Mouse (Mus musculus) lung, postnatal 0 days (tissue): ENCODE data around the gene Rps26. TPM values are rescaled to one million over a fixed set of nuclear protein-coding genes. Genes with fewer than 3 reads are reported as not detected.

Experiments used
- ATAC-seq: fragments of 200-750 bp; cut with Nextera tagmentation; 2 replicates; pipeline ENCODE4 v1.8.0; 2017; ENCODE audit warnings: moderate library complexity
- DNase-seq: peaks from one replicate; pipeline ENCODE4 v3.0.0-alpha.2; 2016; ENCODE audit warnings: low spot score
- H3K27ac ChIP-seq: fragments of 300-500 bp; sonication (generic); 2 replicates; pipeline ENCODE4 v1.5.1; 2014; ENCODE audit warnings: antibody characterized with exemption, mild to moderate bottlenecking, low read length, mixed read lengths
- H3K27me3 ChIP-seq: fragments of 300-500 bp; sonication (generic); replicated peaks from 2 replicates; pipeline ENCODE4 v1.6.1; 2014; ENCODE audit warnings: low read length, mixed read lengths; ENCODE audit not compliant: insufficient read depth
- H3K36me3 ChIP-seq: fragments of 300-500 bp; sonication (generic); 2 replicates; pipeline ENCODE4 v1.6.1; 2014; ENCODE audit warnings: low read length, mixed read lengths; ENCODE audit not compliant: insufficient read depth
- H3K4me1 ChIP-seq: fragments of 300-500 bp; sonication (generic); 2 replicates; pipeline ENCODE4 v1.6.1; 2014; ENCODE audit warnings: antibody characterized with exemption, low read depth, low read length, mixed read lengths; ENCODE audit not compliant: insufficient read depth
- H3K4me2 ChIP-seq: fragments of 300-500 bp; sonication (generic); replicated peaks from 2 replicates; pipeline ENCODE4 v1.6.1; 2014; ENCODE audit warnings: low read depth, mild to moderate bottlenecking, low read length, moderate library complexity, mixed read lengths
- H3K4me3 ChIP-seq: fragments of 300-500 bp; sonication (generic); 2 replicates; pipeline ENCODE4 v1.5.1; 2014; ENCODE audit warnings: low read depth, low read length
- H3K9ac ChIP-seq: fragments of 300-500 bp; sonication (generic); replicated peaks from 2 replicates; pipeline ENCODE4 v1.6.1; 2014; ENCODE audit warnings: low read depth, mild to moderate bottlenecking
- H3K9me3 ChIP-seq: fragments of 300-500 bp; sonication (generic); 2 replicates; pipeline ENCODE4 v1.6.1; 2016; ENCODE audit warnings: low read length, mixed read lengths
- CTCF ChIP-seq: IDR thresholded peaks from 2 replicates; pipeline ENCODE4 v1.5.1; 2016; ENCODE audit warnings: antibody characterized with exemption, mild to moderate bottlenecking
- EP300 ChIP-seq: IDR thresholded peaks from 2 replicates; pipeline ENCODE4 v1.6.1; 2016; ENCODE audit warnings: antibody characterized with exemption, mild to moderate bottlenecking, control low read depth
- WGBS: fragments of 180-500 bp; shearing (Covaris S2); extraction: QIAGEN DNeasy Blood & Tissue Kit; methylation state at CpG from one replicate; pipeline ENCODE4 v1.1.7; 2014; 5-methylcytosine and 5-hydroxymethylcytosine counted together
- polyA plus RNA-seq: library from polyadenylated mRNA; unstranded; fragments of >200 nt; fragmentation: Nextera tagmentation; extraction: Ambion mirVana; gene quantifications from 2 replicates; pipeline ENCODE4 v1.2.1, GENCODE M21; 2015

Gene Rps26
- polyA plus RNA-seq, 1 experiment from 2014 or later: 465 TPM

DNA sequence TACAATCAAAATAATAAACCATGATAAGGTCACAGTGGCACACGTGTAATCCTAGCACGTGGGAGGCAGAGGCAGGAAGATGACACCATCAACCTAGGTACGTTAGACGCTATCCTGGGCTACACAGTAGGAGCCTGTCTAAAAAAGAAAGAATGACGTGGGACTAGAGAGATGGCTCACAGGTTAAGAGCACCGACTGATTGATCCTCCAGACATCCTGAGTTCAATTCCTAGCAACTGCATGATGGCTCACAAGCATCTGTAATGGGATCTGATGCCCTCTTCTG lies 13.4 kb downstream of the Rps26 start:
- whole genome bisulfite sequencing: 33% methylated on average over 6 of the region's 6 CpGs

DNA sequence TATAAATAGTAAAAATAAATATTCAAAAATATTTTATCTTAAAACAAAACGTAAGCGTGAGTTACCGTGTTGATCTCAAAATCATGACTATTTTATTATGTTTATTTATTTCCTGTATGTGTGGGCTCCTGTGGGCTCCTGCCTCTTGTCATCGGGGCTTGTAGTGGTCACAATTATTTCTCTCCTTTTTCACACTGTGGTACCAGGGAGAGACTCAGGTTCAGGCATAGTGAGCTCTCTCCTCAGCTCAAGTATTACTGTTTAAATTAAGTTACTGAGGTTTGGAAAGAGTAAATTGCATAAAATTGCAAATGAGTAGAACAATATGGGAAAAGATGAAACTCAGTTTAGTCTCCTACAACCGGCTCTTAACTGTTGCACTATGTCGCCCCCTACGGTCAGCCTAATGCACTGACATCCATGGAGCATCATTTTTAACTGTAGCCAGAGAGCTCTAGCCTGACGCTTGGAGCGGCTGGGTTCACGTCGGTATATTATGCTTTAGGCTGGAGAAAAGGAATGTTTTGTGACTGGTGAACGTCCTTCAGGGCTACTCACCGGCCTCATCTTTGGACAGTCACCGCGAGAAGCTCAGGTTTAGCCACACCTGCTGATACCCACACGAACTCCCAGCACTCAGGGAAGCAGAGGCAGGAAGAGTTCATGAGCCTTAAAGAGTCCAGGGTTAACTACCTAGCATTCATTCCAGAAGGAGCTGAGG lies 14.0 kb downstream of the Rps26 start:
- TF ChIP-seq EP300: no peak
- TF ChIP-seq CTCF: peak; percentile 90
- no peak overlapping the region for H3K4me3 ChIP-seq
- H3K27ac ChIP-seq: no peak overlapping the region
- H3K4me2 ChIP-seq: no peak overlapping the region
- H3K4me1 ChIP-seq: no peaks in the 10 kb centered on the region
- H3K9me3 ChIP-seq: no peaks in the 10 kb centered on the region
- H3K9ac ChIP-seq: no peak overlapping the region
- 14% methylated on average over 16 of the region's 16 CpGs for WGBS
- peak; percentile 89 for DNase-seq
- ATAC-seq: peak; percentile 72
- H3K27me3 ChIP-seq: no peaks in the 10 kb centered on the region
- no peaks in the 10 kb centered on the region for H3K36me3 ChIP-seq

More for the DNA sequence above, 13.4 kb downstream of the Rps26 start:
- H3K4me3 ChIP-seq: no peak overlapping the region
- no peaks in the 10 kb centered on the region for H3K27me3 ChIP-seq
- no peaks in the 10 kb centered on the region for H3K36me3 ChIP-seq
- no peaks in the 10 kb centered on the region for H3K9me3 ChIP-seq
- H3K9ac ChIP-seq: no peak overlapping the region
- H3K4me1 ChIP-seq: no peaks in the 10 kb centered on the region
- H3K4me2 ChIP-seq: no peak overlapping the region
- H3K27ac ChIP-seq: no peak overlapping the region
- TF ChIP-seq EP300 (no peak), CTCF (no peak)
- ATAC-seq: no peak
- no peak for DNase-seq

DNA sequence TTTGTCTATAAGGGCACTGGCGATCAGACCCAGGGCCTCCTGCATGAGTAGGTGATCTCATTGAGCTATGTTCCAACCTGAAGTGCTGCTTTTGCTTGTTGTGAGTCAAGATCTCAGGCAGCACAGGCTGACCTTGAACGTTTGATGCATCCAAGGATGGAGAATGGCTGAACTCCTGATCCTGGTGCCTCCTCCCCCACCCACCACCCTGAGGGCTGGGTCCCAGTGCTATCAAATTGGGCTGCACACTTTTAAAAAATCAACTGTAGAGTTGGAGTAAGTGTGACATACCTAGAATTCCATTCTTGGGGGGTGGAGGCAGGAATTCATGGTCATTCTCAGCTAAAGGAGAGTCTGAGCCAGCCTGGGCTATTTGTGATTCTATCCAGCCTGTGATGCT lies 20.1 kb downstream of the Rps26 start:
- ATAC-seq: no peak
- no peak overlapping the region for H3K4me3 ChIP-seq
- no peaks in the 10 kb centered on the region for H3K27me3 ChIP-seq
- TF ChIP-seq CTCF: no peak
- TF ChIP-seq EP300: no peak
- no peak overlapping the region for H3K4me2 ChIP-seq
- no peaks in the 10 kb centered on the region for H3K9me3 ChIP-seq
- 21% methylated on average over 2 of the region's 2 CpGs for WGBS
- H3K36me3 ChIP-seq: no peaks in the 10 kb centered on the region
- no peak overlapping the region for H3K9ac ChIP-seq
- DNase-seq: no peak
- H3K27ac ChIP-seq: no peak overlapping the region
- H3K4me1 ChIP-seq: no peaks in the 10 kb centered on the region

DNA sequence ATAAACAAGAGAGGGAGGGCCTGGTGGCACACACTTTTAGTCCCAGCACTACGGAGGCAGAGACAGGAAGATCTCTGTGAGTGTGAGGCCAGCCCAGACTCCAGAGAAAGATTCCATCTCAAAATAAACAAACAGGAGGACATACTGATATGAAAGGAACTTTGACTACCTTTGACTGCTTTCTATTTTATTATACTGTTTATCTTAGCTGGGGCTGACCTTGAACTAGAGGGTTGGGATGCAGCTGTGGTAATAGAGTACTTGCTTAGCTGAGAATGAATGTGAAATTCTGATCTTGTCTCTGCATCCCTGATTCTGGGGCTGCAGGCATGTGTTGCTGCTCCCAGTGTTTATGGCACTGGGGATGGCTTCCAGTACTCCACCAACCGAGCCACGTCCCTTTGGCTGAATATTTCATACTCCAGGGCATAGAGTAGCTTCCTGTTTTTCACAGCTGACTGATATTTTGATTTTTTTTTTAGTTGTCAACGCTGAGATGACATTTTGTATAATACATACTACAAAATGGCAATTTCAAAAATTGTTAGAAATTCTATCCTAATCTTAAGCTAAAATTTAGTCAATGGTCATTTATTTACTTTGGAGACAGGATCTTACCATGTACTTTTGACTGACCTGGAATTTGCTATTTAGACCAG lies 23.9 kb downstream of the Rps26 start:
- DNase-seq (no peak), ATAC-seq (no peak)
- no peaks in the 10 kb centered on the region for H3K4me1 ChIP-seq
- H3K9me3 ChIP-seq: no peaks in the 10 kb centered on the region
- WGBS: 67% methylated on average over 4 of the region's 4 CpGs
- TF ChIP-seq EP300 (no peak), CTCF (no peak)
- no peak overlapping the region for H3K4me2 ChIP-seq
- H3K4me3 ChIP-seq: no peak overlapping the region
- H3K9ac ChIP-seq: no peak overlapping the region
- H3K36me3 ChIP-seq: no peaks in the 10 kb centered on the region
- H3K27me3 ChIP-seq: no peaks in the 10 kb centered on the region
- no peak overlapping the region for H3K27ac ChIP-seq

DNA sequence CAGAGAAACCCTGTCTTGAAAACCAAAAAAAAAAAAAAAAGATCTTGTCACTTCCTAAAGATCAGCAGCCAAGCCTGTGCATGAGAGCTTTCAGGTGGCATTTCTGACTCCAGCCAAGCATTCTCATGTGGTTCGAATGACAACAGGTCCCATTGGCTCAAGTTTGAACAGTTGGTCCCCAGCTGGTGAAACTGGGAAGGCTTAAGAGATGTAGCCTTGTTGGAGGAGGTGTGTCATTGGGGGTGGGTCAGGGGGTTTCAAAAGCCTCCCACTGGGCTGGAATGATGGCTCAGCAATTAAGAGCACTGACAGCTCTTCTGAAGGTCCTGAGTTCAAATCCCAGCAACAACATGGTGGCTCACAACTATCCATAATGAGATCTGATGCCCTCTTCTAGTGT lies 25.0 kb downstream of the Rps26 start:
- ATAC-seq (no peak), DNase-seq (no peak)
- Histone ChIP-seq H3K27me3 (no peaks in the 10 kb centered on the region), H3K36me3 (no peaks in the 10 kb centered on the region), H3K4me1 (no peaks in the 10 kb centered on the region), H3K9me3 (no peaks in the 10 kb centered on the region), H3K4me3 (no peak overlapping the region), H3K9ac (no peak overlapping the region), H3K4me2 (no peak overlapping the region), H3K27ac (no peak overlapping the region)
- WGBS: 75% methylated on average over 1 of the region's 1 CpGs
- TF ChIP-seq CTCF (no peak), EP300 (no peak)

DNA sequence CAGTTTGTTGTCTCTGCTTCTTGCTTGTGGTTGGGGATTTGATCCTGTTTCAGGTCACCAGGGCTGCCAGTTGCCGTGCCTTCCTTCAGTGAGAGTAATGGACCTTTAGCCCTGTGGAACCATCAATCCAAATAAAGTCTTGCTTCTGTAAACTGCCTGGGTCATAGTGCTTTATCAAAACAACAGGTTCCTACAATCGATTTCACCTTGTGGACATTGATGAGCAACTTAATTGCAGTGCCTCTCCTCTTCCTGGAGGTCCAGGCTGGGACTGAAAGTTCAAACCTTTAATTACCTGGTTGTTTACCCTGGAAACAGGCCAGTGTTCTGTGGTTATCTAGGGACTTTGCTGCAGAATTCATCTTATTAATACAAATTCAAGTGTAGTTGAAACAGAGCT lies 28.1 kb downstream of the Rps26 start:
- Histone ChIP-seq H3K36me3 (no peaks in the 10 kb centered on the region), H3K4me3 (no peak overlapping the region), H3K9me3 (no peaks in the 10 kb centered on the region), H3K27ac (no peak overlapping the region), H3K4me2 (no peak overlapping the region), H3K4me1 (no peaks in the 10 kb centered on the region), H3K27me3 (no peaks in the 10 kb centered on the region), H3K9ac (no peak overlapping the region)
- 45% methylated on average over 2 of the region's 2 CpGs for WGBS
- ATAC-seq (no peak), DNase-seq (no peak)
- TF ChIP-seq CTCF (no peak), EP300 (no peak)
